Mouse (Mus musculus) C2C12 (cell line): ENCODE measurements around the gene Olfr365. TPM values are rescaled to one million over a fixed set of nuclear protein-coding genes. Genes with fewer than 3 reads are reported as not detected.

Experiments
- H3K27me3 ChIP-seq: one replicate; pipeline ENCODE4 v1.6.1; 2011; ENCODE audit not compliant: control insufficient read depth, insufficient read depth, insufficient read length
- H3K36me3 ChIP-seq: one replicate; pipeline ENCODE4 v1.6.1; 2011; ENCODE audit not compliant: control insufficient read depth, insufficient read depth
- H3K4me3 ChIP-seq: one replicate; pipeline ENCODE4 v1.5.1; 2011; ENCODE audit warnings: mild to moderate bottlenecking, control low read depth; ENCODE audit not compliant: poor library complexity, insufficient read depth, severe bottlenecking
- H3K79me2 ChIP-seq: one replicate; pipeline ENCODE4 v1.6.1; 2011; ENCODE audit not compliant: control insufficient read depth, insufficient read depth
- H3K79me3 ChIP-seq: one replicate; pipeline ENCODE4 v1.6.1; 2011; ENCODE audit warnings: low read depth, control low read depth
- H3ac ChIP-seq: one replicate; pipeline ENCODE3; 2011; ENCODE audit warnings: low read depth; ENCODE audit not compliant: control insufficient read depth, insufficient read length
- CEBPB ChIP-seq: IDR thresholded peaks from one replicate; pipeline ENCODE4 v1.6.1; 2011; ENCODE audit warnings: low read depth, mild to moderate bottlenecking, control low read depth, moderate library complexity
- CTCF ChIP-seq: IDR thresholded peaks from one replicate; pipeline ENCODE4 v1.5.1; 2011; ENCODE audit not compliant: control insufficient read depth, insufficient read depth, insufficient read length
- FOSL1 ChIP-seq: IDR thresholded peaks from one replicate; pipeline ENCODE4 v1.8.0; 2011; ENCODE audit warnings: mild to moderate bottlenecking, low read length; ENCODE audit not compliant: poor library complexity, insufficient read depth, severe bottlenecking
- MAX ChIP-seq: IDR thresholded peaks from one replicate; pipeline ENCODE4 v1.6.1; 2011; ENCODE audit warnings: mild to moderate bottlenecking, control low read depth
- MYOD1 ChIP-seq: IDR thresholded peaks from one replicate; pipeline ENCODE4 v1.6.1; 2011; ENCODE audit warnings: low read depth; ENCODE audit not compliant: control insufficient read depth, insufficient read length
- MYOG ChIP-seq: IDR thresholded peaks from one replicate; pipeline ENCODE4 v1.6.1; 2011; ENCODE audit not compliant: control insufficient read depth, insufficient read length; ENCODE audit errors: extremely low read depth
- USF1 ChIP-seq: IDR thresholded peaks from one replicate; pipeline ENCODE4 v1.6.1; 2011; ENCODE audit warnings: low read depth, mild to moderate bottlenecking, control low read depth, moderate library complexity
- long read RNA-seq, 2 experiments: library from polyadenylated mRNA; unstranded; transcript quantifications; one replicate each; pipeline ENCODE4 v2.0.0; 2019 to 2020
- polyA plus RNA-seq: library from polyadenylated mRNA; unstranded; fragments of >200 nt; fragmentation: generic; extraction: Trizol; gene quantifications from one replicate; pipeline ENCODE4 v1.2.1, GENCODE M21; 2012; ENCODE audit warnings: missing spikeins

Gene Olfr365
- polyA plus RNA-seq: not detected
- long read RNA-seq, experiment 1: 0 reads
- long read RNA-seq, experiment 2: 0 reads

- Histone ChIP-seq H3K79me2 (no peaks in the 10 kb centered on the region), H3K27me3 (no peaks in the 10 kb centered on the region), H3K79me3 (no peaks in the 10 kb centered on the region), H3ac (no peak within 1 kb of the TSS), H3K36me3 (no peaks in the 10 kb centered on the region), H3K4me3 (no peak within 1 kb of the TSS)
- no peak for TF ChIP-seq MYOG
- no peak for TF ChIP-seq MAX
- no peak for TF ChIP-seq CTCF
- TF ChIP-seq USF1: no peak
Measured at GRCm38 (mm10) chr2:37187898-37188297, at the start of gene Olfr365. TSS of gene Olfr365 (plus strand) at chr2:37188198.

DNA sequence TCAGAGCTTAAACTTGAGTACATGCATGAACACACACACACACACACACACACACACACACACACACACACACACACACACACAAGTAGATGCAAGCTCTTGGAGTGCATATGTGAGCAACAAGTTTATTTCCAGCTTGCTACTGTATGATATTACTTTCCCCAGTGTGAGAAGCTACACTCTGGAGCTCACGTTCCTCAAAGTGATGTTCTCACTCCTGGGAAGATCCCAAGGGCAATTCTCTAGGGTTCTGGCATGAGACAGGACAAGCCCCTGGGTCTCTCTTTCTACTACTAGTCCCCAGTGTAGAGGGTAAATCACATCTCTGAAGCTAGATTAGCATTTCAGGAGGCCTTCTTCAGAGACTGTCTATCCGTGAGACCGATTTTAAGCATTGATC, 49.0 kb upstream of the Olfr365 start, which contains the start of gene Olfr364-ps1:
Gene Olfr364-ps1, plus strand, starts transcription at position 301 of the 400 bp plus-strand sequence.
- no peaks in the 10 kb centered on the region for H3K79me2 ChIP-seq
- H3K27me3 ChIP-seq: no peaks in the 10 kb centered on the region
- no peak within 1 kb of the TSS for H3K4me3 ChIP-seq
- H3ac ChIP-seq: no peak within 1 kb of the TSS
- H3K36me3 ChIP-seq: no peaks in the 10 kb centered on the region
- no peaks in the 10 kb centered on the region for H3K79me3 ChIP-seq
- no peak for TF ChIP-seq MYOD1
- no peak for TF ChIP-seq FOSL1
- no peak for TF ChIP-seq CEBPB
- no peak for TF ChIP-seq CTCF
- no peak for TF ChIP-seq USF1
- TF ChIP-seq MAX: no peak
- no peak for TF ChIP-seq MYOG

- TF ChIP-seq CEBPB (no peak), CTCF (no peak), USF1 (no peak), FOSL1 (no peak), MYOG (no peak), MAX (no peak), MYOD1 (no peak)
- Histone ChIP-seq H3K79me2 (no peaks in the 10 kb centered on the region), H3K79me3 (no peaks in the 10 kb centered on the region), H3K4me3 (no peak within 1 kb of the TSS), H3ac (no peak within 1 kb of the TSS), H3K36me3 (no peaks in the 10 kb centered on the region), H3K27me3 (no peaks in the 10 kb centered on the region)
Measured at GRCm38 (mm10) chr2:37211274-37211673, 23.3 kb downstream of the Olfr365 start, which contains the start of gene Olfr366. TSS of gene Olfr366 (plus strand) at chr2:37211574.

Other genes starting within 250 kb of the Olfr365 start
- gene Olfr357, start 194.4 kb upstream of the Olfr365 start, polyA plus RNA-seq: not detected
- not detected for gene Olfr358, start 178.9 kb upstream of the Olfr365 start, polyA plus RNA-seq
- not detected for gene Olfr360, start 122.5 kb upstream of the Olfr365 start, polyA plus RNA-seq
- not detected for gene Olfr361, start 98.9 kb upstream of the Olfr365 start, polyA plus RNA-seq
- not detected for gene Olfr362, start 70.3 kb upstream of the Olfr365 start, polyA plus RNA-seq
- not detected for gene Olfr364-ps1, start 48.9 kb upstream of the Olfr365 start, polyA plus RNA-seq
- gene Olfr366, start 23.4 kb downstream of the Olfr365 start, polyA plus RNA-seq: not detected
- gene Olfr368, start 138.3 kb downstream of the Olfr365 start, polyA plus RNA-seq: not detected
- 9.2 TPM for gene Pdcl, start 171.1 kb downstream of the Olfr365 start, polyA plus RNA-seq
- gene Rc3h2, start 234.7 kb downstream of the Olfr365 start, polyA plus RNA-seq: 4.2 TPM